Mouse (Mus musculus): ENCODE data around the gene Manbal.

DNA sequence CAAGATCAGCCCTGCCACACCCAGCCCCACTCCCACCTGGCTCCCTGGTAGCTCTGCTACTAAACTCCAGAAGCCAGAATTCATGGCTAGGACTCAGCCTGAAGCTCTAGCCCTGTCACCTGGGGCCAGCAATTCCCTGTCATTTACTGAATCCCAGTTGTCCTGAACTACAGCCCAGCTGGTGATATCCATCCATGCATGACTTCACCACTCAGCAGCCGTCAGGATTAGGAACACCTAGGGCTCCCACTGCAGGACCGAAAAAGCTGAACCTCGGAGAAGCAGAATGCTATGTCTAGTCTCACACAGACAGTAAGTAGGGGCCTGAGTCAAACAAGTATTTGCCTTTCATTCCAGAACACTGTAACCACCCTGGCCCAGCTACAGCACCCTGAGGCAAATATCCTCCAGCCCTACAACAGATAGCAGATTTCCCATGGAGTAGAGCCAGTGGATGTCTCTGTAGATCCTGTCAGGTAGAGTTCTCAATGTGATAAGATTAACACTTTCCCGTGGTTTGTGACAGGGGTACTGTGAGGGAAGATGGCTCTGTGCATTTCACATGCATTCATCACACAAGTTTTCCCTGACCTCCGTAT, 25.0 kb upstream of the Manbal start:
- TF ChIP-seq POLR2A (IDR thresholded peaks at IDR 0.05; ENCODE audit: extremely low read depth, insufficient read depth, low read length) (no peak), CTCF (IDR thresholded peaks at IDR 0.05; ENCODE audit: extremely low read depth, insufficient read depth, low read length) (no peak)
